Mouse (Mus musculus): Measurements from ENCODE around the gene Il33. TPM values are rescaled to one million over a fixed set of nuclear protein-coding genes. Genes with fewer than 3 reads are reported as not detected.

Gene Il33
- polyA plus RNA-seq, 1 experiment from 2014 or later: 15.4 TPM

DNA sequence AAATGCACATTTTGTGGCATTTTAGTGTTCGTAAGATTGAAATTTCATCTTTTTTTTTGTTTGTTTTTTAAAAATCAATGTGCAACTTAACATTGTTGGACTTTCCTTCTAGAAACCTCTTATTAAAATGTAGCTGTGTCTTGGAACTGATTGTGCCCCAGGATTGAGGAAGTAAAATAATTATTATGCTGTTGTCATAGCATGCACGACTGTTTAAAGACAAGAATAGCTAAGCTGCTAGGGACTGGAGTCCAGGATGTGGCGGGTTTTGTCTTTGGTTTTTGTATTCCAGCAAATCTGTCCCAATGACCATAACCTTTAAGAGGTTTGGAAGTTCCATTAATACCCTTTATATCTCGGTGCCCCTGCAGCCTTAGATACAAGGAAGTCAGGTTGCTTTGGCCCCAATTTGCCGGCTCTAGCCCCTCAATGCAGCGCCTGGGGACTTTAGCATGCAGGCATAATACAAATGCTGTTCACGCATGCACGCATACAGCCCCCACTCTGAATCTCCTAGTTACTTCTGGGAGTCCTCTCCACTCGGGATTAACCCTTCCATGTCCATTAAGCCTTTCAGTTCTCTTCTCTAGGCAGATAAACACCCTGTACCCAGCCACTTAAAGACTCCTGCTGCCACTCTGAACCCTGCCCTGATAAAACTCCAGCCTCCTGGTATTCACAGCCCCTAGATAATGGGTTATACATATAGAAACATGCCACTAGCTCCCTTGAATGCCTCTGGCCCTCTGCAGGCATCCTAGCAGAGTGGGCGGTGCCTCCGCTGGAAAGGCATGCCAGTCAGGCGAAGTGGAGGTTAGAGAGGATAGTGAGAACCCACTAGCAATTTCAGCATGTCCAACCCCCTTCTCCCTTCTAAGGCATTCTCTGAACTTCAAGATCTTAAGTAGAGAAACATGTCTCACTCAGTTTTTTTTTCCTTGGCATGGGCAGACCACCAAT, 75.8 kb downstream of the Il33 start:
- no peaks in the 10 kb centered on the region for H3K27me3 ChIP-seq (replicated peaks; ENCODE audit: control insufficient read depth, insufficient read depth, low read length)
- H3K9me3 ChIP-seq (ENCODE audit: control insufficient read depth): no peaks in the 10 kb centered on the region
- H3K9ac ChIP-seq (ENCODE audit: low read depth, low read length): no peak overlapping the region
- H3K4me2 ChIP-seq (replicated peaks; ENCODE audit: low read depth): no peak overlapping the region
- no peaks in the 10 kb centered on the region for H3K36me3 ChIP-seq (ENCODE audit: control insufficient read depth, insufficient read depth)
- no peak overlapping the region for H3K4me3 ChIP-seq (ENCODE audit: low read depth, low read length)
- TF ChIP-seq CTCF (IDR thresholded peaks at IDR 0.05; ENCODE audit: low read depth): no peak
- no peaks in the 10 kb centered on the region for H3K4me1 ChIP-seq (replicated peaks; ENCODE audit: control insufficient read depth, insufficient read depth, low read length)
- no peak for ATAC-seq
- 64% methylated on average over 12 of the region's 12 CpGs for WGBS
- no peak overlapping the region for H3K27ac ChIP-seq (ENCODE audit: low read depth, low read length)

DNA sequence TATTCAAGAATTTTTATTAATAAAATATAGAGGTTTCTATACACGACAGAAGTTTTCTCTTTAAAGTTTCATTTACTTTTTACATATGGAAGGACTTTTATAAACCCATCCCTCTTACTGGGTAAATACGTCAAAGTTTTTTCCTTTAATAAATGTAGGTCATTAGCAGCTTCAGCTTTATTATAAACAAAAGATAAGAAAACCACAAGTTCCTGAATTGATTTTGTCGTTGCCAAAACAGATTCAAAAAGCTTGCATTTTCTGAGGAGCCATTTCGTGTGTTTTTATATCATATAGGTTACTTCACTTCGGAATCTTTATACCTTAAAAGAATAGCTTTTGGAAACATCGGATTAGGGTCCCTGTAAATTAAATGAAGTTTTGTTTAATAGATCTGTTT, 76.6 kb downstream of the Il33 start:
- H3K4me2 ChIP-seq (replicated peaks; ENCODE audit: low read depth): no peak overlapping the region
- no peak overlapping the region for H3K9ac ChIP-seq (ENCODE audit: low read depth, low read length)
- TF ChIP-seq CTCF (IDR thresholded peaks at IDR 0.05; ENCODE audit: low read depth): no peak
- 62% methylated on average over 6 of the region's 6 CpGs for WGBS
- H3K27me3 ChIP-seq (replicated peaks; ENCODE audit: control insufficient read depth, insufficient read depth, low read length): no peaks in the 10 kb centered on the region
- H3K36me3 ChIP-seq (ENCODE audit: control insufficient read depth, insufficient read depth): no peaks in the 10 kb centered on the region
- no peak overlapping the region for H3K4me3 ChIP-seq (ENCODE audit: low read depth, low read length)
- no peak overlapping the region for H3K27ac ChIP-seq (ENCODE audit: low read depth, low read length)
- H3K9me3 ChIP-seq (ENCODE audit: control insufficient read depth): no peaks in the 10 kb centered on the region
- no peak for ATAC-seq
- no peaks in the 10 kb centered on the region for H3K4me1 ChIP-seq (replicated peaks; ENCODE audit: control insufficient read depth, insufficient read depth, low read length)

DNA sequence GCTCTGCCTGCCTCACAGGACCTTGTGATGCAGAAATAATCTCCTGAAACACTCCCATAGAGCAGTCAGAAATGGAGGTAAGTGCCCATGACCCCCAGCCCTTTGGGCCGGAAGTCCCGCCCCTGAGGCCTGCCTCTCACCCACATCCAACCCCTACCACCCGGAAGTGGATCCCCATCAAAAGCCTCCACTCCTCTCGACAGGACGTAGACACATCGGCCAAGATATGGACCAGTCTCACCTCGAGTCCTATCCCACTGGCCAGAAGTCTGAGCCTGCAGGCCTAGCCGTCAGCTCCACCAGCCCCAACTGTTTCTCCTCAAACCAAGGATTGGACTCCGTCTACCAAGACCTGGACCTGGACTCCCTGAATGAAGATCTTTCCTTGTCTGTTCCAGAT, 78.7 kb downstream of the Il33 start, which contains the start of gene Trpd52l3:
TSS of gene Trpd52l3 (plus strand) at position 170 of the 400 bp plus-strand sequence.
- no peak for ATAC-seq
- H3K27ac ChIP-seq (ENCODE audit: low read depth, low read length): no peak within 1 kb of the TSS
- no peaks in the 10 kb centered on the region for H3K36me3 ChIP-seq (ENCODE audit: control insufficient read depth, insufficient read depth)
- H3K4me2 ChIP-seq (replicated peaks; ENCODE audit: low read depth): no peak within 1 kb of the TSS
- no peaks in the 10 kb centered on the region for H3K4me1 ChIP-seq (replicated peaks; ENCODE audit: control insufficient read depth, insufficient read depth, low read length)
- TF ChIP-seq CTCF (IDR thresholded peaks at IDR 0.05; ENCODE audit: low read depth): no peak
- no peaks in the 10 kb centered on the region for H3K27me3 ChIP-seq (replicated peaks; ENCODE audit: control insufficient read depth, insufficient read depth, low read length)
- no peak within 1 kb of the TSS for H3K9ac ChIP-seq (ENCODE audit: low read depth, low read length)
- 95% methylated on average over 9 of the region's 9 CpGs for WGBS
- no peaks in the 10 kb centered on the region for H3K9me3 ChIP-seq (ENCODE audit: control insufficient read depth)
- H3K4me3 ChIP-seq (ENCODE audit: low read depth, low read length): no peak within 1 kb of the TSS

DNA sequence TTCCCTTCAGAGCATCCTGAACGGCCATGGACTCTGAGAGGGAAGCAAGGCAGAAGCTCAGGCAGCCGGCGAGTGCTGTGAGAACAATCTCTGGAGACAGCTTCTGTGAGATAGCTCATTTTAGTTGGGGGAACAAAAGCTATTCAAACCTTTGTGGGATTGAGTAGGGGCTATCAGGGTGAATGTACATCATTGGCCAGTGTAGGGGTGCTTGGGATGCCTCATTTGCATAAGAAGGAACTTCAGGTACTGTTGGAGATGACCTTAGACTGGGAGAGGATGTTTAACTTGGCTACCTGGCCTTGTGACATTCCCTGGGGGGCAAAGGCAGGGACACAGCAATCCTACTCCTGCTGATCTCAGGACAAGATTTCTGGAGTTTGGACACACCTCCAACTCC, 81.5 kb downstream of the Il33 start:
- no peak for TF ChIP-seq CTCF (IDR thresholded peaks at IDR 0.05; ENCODE audit: low read depth)
- Histone ChIP-seq H3K36me3 (ENCODE audit: control insufficient read depth, insufficient read depth) (no peaks in the 10 kb centered on the region), H3K4me3 (ENCODE audit: low read depth, low read length) (no peak overlapping the region), H3K4me2 (replicated peaks; ENCODE audit: low read depth) (no peak overlapping the region), H3K27me3 (replicated peaks; ENCODE audit: control insufficient read depth, insufficient read depth, low read length) (no peaks in the 10 kb centered on the region), H3K9me3 (ENCODE audit: control insufficient read depth) (no peaks in the 10 kb centered on the region), H3K27ac (ENCODE audit: low read depth, low read length) (no peak overlapping the region), H3K4me1 (replicated peaks; ENCODE audit: control insufficient read depth, insufficient read depth, low read length) (no peaks in the 10 kb centered on the region), H3K9ac (ENCODE audit: low read depth, low read length) (no peak overlapping the region)
- no peak for ATAC-seq
- 75% methylated on average over 3 of the region's 3 CpGs for WGBS

Other genes with a start within 250 kb of the Il33 start
- gene Mlana, start 227.3 kb upstream of the Il33 start, polyA plus RNA-seq (2015; fragmentation: Nextera tagmentation; extraction: Ambion mirVana): 2.7 and 2.9 TPM in 2 replicates
- 3.4 and 4.1 TPM in 2 replicates for gene 9930021J03Rik, start 119.1 kb upstream of the Il33 start, polyA plus RNA-seq (2015; fragmentation: Nextera tagmentation; extraction: Ambion mirVana)
- gene Ranbp6, start 112.1 kb upstream of the Il33 start, polyA plus RNA-seq (2015; fragmentation: Nextera tagmentation; extraction: Ambion mirVana): 6.5 and 6.6 TPM in 2 replicates
- gene Trpd52l3, start 78.7 kb downstream of the Il33 start, polyA plus RNA-seq (2015; fragmentation: Nextera tagmentation; extraction: Ambion mirVana): not detected in 2 replicates
- gene Uhrf2, start 105.4 kb downstream of the Il33 start, polyA plus RNA-seq (2015; fragmentation: Nextera tagmentation; extraction: Ambion mirVana): 18.3 and 20.8 TPM in 2 replicates

All from intestine, postnatal 0 days (tissue).